Mouse (Mus musculus): ENCODE data around the gene Abhd17a.

The Abhd17a gene

GRCm38 (mm10) chr10:80589879-80590854 lies at the start of gene Abhd17a:
Abhd17a (minus strand) TSS chr10:80590341.
- DNase-seq (ENCODE audit: low spot score) = peak; percentile 100

GRCm38 (mm10) chr10:80635345-80635744 lies 45.2 kb upstream of the Abhd17a start:
- peak; percentile 76 for DNase-seq (ENCODE audit: low spot score)

- DNase-seq (ENCODE audit: low spot score) = no peak
Measured at GRCm38 (mm10) chr10:80628925-80629324, 38.8 kb upstream of the Abhd17a start.

DNA sequence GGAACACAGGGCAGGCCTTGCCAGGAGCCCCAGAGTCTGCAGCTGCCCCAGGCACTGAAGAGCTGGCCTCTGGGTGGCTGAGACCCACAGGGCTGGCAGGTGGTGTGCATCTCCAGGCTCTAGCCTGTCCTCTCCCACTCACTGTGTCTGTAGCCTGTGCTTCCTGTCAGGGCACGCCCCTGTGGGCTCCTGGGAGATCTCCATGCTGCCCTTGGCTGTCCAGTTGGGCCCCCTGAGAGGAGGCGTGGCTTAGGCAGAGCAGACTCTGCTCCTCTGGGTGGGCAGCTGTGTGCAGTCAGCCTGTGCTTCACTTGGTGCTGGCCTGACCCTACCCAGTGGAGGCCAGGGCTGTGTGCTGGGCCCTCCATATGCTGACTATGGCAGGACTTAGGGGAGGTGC lies 37.5 kb upstream of the Abhd17a start:
- peak; percentile 39 for DNase-seq (ENCODE audit: low spot score)

DNA sequence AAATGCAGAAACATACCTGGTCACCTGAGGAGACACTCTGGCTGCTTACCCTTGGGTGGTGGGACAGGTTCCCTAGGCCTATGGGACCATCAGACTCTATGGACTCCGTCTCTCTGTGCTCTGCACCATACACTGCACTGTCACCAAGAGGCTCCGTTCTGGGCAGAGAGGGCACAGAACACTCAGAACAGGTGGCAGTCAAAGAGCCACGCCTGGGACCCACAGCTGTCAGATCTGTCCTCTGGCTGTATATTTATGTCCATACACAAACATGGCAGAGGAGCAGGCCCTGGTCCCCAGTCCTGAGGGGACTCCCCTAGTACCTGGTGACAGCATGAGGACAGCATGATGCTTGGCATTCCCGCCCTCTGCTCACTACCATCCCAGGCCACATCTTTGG lies 35.6 kb upstream of the Abhd17a start:
- DNase-seq (ENCODE audit: low spot score) = no peak

GRCm38 (mm10) chr10:80623457-80624191 lies 33.5 kb upstream of the Abhd17a start:
- peak; percentile 77 for DNase-seq (ENCODE audit: low spot score)

DNA sequence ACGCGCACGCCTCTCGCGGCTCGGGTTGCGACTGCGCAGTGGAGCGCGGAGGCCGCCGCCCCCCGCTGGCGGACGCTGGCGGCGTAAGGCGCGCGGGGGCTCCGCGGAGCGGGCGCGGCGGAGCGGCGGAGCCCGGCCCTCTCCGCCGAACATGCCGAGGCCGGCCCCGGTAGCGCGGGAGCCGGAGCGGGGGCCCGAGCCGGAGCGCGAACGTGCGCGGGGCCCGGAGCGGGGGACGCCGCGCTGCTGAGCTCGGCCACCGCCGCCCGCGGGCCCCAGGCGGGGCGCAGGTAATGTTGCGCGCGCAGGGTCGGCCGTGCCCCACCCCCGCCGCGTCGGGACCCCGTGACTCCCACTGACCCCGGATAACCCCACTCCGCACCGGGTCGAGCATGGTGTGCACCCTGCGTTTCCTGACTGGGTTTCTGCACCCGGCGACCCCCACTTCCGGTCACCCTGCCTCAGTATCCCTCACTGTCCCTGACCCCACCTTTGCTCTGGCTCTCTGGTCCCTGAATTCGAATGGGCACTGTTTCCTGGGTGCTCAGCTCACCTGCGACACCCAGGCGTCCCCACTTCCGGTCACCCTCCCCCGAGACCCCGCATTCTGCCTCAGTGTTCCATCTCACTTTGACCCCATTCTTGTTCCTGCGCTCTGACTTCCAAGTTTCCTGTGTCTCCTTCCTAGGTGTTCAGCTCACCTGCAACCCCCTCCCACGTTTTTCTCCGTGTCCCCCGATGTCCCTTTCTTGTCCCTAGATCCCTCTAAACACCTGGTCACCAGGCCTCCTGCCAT lies 32.7 kb upstream of the Abhd17a start, which contains the start of gene Csnk1g2:
TSS of gene Csnk1g2 (plus strand) at position 178 of the 796 bp plus-strand sequence.
- DNase-seq (ENCODE audit: low spot score) = peak; percentile 75

GRCm38 (mm10) chr10:80621940-80622660 lies 32.0 kb upstream of the Abhd17a start:
- DNase-seq (ENCODE audit: low spot score) = peak; percentile 100

DNA sequence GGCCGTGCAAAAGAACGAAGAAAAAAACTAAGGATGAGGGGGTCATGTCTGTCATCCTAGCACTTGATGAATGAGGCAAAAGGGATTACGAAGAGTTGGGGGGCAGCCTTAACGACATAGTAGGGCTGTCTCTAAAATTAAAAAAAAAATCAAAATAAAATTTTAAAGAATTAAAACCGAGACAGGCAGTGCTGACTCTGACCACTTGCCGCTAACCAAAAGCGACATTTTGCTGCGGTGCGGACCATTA lies 31.5 kb upstream of the Abhd17a start:
- no peak for DNase-seq (ENCODE audit: low spot score)

DNA sequence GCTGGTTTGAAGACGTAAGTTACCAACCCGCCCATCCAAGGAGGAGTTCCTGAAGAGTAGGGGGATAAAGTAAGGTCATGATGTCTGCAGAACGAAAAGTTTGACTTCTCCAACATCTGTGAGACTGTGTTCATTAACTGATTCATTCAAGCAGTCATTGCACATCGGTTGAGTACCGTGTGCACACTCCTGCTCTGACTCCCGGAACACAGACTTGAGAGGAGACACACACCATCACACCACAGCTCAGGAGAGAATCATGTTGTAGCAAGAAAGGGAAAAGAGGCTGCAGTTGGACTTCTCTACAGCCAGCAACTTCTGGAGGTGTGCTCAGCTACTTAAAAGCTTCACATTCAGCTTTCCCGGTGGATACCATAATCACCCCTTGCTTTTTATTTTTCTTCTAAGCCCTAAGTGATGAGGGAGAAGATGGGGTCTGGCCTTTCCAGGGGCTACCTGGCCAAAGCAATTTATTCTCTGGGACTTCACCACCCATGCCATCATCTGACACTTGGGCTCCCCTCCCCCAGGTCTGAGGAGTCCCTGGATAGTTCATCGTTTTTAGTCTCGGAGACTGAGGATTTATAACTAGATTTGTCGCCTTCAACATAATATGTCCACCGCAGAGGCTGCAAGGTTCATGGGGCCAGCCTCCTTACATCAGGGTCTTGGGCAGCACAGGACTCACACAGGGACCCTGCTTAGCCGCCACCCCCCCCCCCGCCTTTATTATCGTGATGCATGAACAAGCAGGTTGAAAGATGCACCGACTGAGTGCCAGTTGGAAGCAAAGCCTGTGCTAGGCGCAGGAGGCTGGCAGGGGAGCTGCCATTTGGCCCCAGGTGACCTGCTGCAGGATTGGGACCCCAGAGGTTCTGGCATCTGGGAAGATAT lies 30.9 kb upstream of the Abhd17a start:
- no peak for DNase-seq (ENCODE audit: low spot score)

DNA sequence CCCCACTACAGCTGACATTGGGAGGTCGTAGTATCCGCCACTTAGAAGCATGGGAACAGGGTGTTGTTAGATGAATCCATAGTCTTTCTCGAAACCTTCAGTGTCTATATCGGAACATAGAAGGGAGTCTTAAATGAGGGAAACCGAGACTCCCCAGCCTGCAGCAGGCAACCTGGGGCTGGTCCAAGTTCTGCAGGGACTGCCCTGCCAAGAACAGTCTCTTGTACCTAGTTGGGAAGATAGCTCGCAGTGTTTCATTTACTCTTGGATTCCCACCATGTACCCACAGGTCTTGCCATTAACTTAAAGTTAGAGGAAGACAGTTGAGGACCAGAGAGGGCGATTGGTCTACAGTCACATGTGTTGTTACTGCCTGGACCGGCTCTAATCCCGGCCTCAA lies 30.2 kb upstream of the Abhd17a start:
- DNase-seq (ENCODE audit: low spot score) = no peak

- DNase-seq (ENCODE audit: low spot score) = no peak
Measured at GRCm38 (mm10) chr10:80619465-80620244, 29.5 kb upstream of the Abhd17a start.

GRCm38 (mm10) chr10:80618181-80618580 lies 28.0 kb upstream of the Abhd17a start:
- no peak for DNase-seq (ENCODE audit: low spot score)

- no peak for DNase-seq (ENCODE audit: low spot score)
Measured at GRCm38 (mm10) chr10:80614351-80614750, 24.2 kb upstream of the Abhd17a start.

GRCm38 (mm10) chr10:80613821-80614220 lies 23.7 kb upstream of the Abhd17a start:
- no peak for DNase-seq (ENCODE audit: low spot score)

DNA sequence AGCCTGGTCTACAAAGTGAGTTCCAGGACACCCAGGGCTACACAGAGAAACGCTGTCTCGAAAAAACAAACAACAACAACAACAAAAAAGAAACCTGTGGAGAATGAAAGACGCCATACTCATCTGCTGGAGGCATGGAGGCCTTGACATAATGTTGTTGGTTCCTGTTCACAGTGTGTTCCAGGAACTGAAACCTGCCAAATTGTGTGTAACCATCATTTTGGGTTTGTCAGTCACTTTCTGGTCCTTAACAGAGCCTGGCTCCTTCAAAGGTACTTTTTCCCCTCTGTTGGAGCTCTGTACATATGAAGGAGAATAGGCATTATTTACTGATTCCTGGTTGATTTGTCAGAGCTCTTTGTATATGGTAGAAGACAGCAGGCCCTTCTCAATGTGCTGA lies 21.8 kb upstream of the Abhd17a start:
- no peak for DNase-seq (ENCODE audit: low spot score)

- DNase-seq (ENCODE audit: low spot score) = no peak
Measured at GRCm38 (mm10) chr10:80611024-80611423, 20.9 kb upstream of the Abhd17a start.

DNA sequence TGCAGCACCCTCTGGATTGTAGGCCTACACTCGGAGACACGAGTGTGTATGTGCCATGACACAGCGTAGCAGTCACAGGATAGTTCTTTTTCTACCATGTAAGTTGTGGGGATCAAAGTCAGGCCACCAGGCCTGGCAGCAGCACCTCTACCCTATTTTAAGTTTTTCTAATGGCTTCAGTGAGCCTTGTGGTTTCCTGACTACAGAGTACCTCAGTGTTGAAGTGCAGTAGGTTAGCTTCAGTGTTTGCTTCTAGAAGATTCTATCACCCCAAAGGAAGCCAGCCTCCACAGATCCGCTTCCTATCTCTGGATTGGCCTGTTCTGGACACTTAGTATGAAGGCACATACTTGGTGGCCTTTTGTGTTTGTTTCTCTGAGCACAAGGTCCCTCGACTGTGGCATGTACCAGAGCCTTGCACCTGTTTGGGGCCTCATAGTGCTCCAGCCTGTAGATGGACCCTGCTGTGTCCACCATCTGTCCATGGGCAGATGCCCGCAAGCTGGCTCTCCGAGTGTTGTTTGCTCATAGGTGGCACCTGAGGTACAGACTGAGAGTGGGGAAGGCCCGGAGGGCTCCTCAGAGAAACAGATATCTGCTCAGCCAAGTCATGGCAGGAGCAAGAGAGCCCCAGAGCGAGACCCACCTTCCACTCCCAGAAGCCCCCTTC lies 20.1 kb upstream of the Abhd17a start:
- no peak for DNase-seq (ENCODE audit: low spot score)

DNA sequence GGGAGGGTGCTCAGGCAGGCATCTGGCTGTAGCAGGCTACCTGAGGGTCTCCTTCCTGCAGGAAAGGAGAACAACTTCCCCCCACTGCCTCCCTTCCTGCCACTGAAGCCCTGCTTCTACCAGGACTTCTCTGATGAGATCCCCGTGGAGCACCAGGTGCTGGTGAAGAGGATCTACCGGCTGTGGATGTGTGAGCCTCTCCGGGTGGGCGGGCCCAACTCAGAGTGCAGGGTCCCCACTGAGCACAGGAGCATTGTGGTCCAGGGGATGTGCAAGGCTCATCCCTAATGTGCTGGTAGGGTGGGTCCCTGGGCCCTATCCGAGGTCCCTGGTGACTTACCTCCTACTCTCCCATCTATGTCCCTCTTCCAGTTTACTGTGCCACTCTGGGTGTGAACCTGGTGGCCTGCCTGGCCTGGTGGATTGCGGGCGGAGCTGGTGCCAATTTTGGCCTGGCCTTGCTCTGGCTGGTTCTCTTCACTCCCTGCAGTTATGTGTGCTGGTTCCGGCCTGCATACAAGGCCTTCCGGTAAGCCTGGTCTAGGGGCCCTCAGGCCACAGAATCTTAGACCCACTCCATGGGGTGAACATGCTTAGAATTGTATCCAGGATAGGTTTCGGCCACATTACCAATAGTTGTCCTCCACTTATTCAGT lies 19.3 kb upstream of the Abhd17a start:
- no peak for DNase-seq (ENCODE audit: low spot score)

Measured in yolk sac, embryonic 10.5 days (tissue).